Mouse (Mus musculus): ENCODE results near the gene Atg16l2. TPM values are rescaled to one million over a fixed set of nuclear protein-coding genes. Genes with fewer than 3 reads are reported as not detected.

Atg16l2 gene
- polyA plus RNA-seq, 1 experiment from 2014 or later = 12.7 TPM

DNA sequence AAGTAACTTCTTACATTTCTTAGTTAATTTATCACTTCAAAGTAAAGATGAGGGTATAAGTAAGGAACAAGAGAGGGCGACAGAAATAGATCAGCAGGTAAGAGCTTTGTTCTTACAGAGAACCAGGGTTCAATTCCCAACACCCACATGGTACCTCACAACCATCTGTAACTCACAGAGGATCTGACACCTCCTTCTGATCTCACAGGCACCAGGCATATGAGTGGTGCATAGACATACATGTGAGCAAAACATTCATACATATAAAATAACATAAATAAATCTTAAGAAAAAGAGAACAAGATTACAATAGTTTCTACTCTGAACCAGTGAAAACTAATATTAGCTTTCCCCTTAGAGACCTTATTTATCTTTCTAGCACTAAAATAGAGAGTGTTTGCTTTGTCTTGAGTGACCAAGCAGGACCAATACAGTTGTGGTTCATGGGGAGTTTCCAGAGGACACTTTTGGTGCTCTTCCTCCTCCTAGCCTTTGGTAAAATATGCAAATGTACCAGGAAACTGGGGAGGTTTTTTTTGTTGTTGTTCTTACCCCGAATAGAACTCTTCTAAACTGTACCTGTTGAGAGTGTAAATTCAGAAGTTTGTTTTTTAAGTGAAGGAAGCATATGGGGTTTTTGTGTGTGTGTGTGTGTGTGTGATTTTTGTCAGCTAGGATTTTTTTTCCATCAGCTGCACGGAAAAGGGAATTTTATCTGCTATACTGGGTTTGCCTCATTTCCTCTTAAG, 88.4 kb downstream of the Atg16l2 start:
- 60% methylated on average over 3 of the region's 3 CpGs for WGBS
- Histone ChIP-seq H3K36me3 (ENCODE audit: control insufficient read depth, insufficient read depth, low read length) (peaks cover 8% of the 10 kb centered on the region; the same call in 1 of the 2 replicates), H3K9me3 (ENCODE audit: control insufficient read depth, low read length) (no peaks in the 10 kb centered on the region), H3K4me1 (replicated peaks; ENCODE audit: control insufficient read depth, insufficient read depth, low read length) (no peaks in the 10 kb centered on the region), H3K4me2 (ENCODE audit: low read length) (no peak overlapping the region), H3K4me3 (ENCODE audit: low read depth, low read length) (no peak overlapping the region), H3K27ac (ENCODE audit: low read depth) (no peak overlapping the region), H3K27me3 (replicated peaks; ENCODE audit: control insufficient read depth, insufficient read depth, low read length) (no peaks in the 10 kb centered on the region), H3K9ac (ENCODE audit: low read length) (no peak overlapping the region)
- DNase-seq (ENCODE audit: low spot score) = no peak
- ATAC-seq (replicated peaks; ENCODE audit: low FRiP score, low TSS enrichment, low read depth) = no peak

Other genes starting within 250 kb of the Atg16l2 start
- gene Fchsd2, start 209.4 kb downstream of the Atg16l2 start, polyA plus RNA-seq (2014; fragmentation: Nextera tagmentation; extraction: Ambion mirVana) = 24.4 and 26.0 TPM in 2 replicates
- gene Stard10, start 14.8 kb upstream of the Atg16l2 start, polyA plus RNA-seq (2014; fragmentation: Nextera tagmentation; extraction: Ambion mirVana) = 123 and 134 TPM in 2 replicates
- gene Arap1, start 45.8 kb upstream of the Atg16l2 start, polyA plus RNA-seq (2014; fragmentation: Nextera tagmentation; extraction: Ambion mirVana) = 70.1 and 72.1 TPM in 2 replicates
- 3.9 TPM in 1 of 2 replicates, not detected in the other for gene Gm45837, start 108.6 kb upstream of the Atg16l2 start, polyA plus RNA-seq (2014; fragmentation: Nextera tagmentation; extraction: Ambion mirVana)
- gene Pde2a, start 119.4 kb upstream of the Atg16l2 start, polyA plus RNA-seq (2014; fragmentation: Nextera tagmentation; extraction: Ambion mirVana) = 16.4 and 20.0 TPM in 2 replicates

Measured in intestine, embryonic 14.5 days (tissue).